Mouse (Mus musculus): ENCODE measurements at regions not wholly inside any gene's neighbourhood (a gene's known extent, or its start where the extent isn't known, plus 50 kb on each side); places are given as distances from the start of the nearest gene placed in this dataset.
A peak's percentile ranks its signal among the peaks of the same experiment; 100 is the strongest.
"Not testable (repeated sequence)": the region's sequence is repeated elsewhere in the genome, so short reads cannot be mapped to it uniquely, and the experiment has no call there.

DNA sequence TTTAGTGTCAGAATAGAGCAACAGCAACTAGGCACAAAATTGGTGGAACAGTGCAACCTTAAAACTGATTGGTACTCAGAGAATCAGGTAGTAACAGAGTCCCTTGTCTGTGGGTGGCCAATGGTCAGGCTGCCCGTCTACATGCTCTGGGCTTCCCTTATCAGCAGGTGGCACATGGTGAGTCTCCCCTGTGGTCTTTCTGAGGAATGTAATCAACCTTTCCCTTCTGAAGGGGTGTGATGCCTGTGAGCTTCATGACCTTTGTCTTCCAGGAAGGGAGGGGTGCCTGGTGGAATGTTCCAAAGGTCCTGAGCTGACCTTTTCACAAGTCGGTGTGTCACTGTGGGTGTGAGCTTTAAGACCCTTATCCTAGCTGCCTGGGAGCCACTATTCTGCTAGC is 438.4 kb downstream of the Rfpl4b start:
- Histone ChIP-seq H3K27ac (ENCODE audit: low read length) (no peak overlapping the region), H3K27me3 (ENCODE audit: control insufficient read depth, insufficient read depth, low read depth, low read length) (no peaks in the 10 kb centered on the region), H3K9me3 (ENCODE audit: control insufficient read depth, low read length) (no peaks in the 10 kb centered on the region), H3K9ac (ENCODE audit: low read length) (no peak overlapping the region), H3K4me1 (replicated peaks; ENCODE audit: control insufficient read depth, insufficient read depth, low read length) (no peaks in the 10 kb centered on the region), H3K36me3 (ENCODE audit: control insufficient read depth, insufficient read depth, low read length) (no peaks in the 10 kb centered on the region), H3K4me3 (ENCODE audit: low read length) (no peak overlapping the region), H3K4me2 (ENCODE audit: low read depth, low read length) (no peak overlapping the region)
- ATAC-seq (ENCODE audit: low read depth): no peak
- WGBS: 30% methylated on average over 2 of the region's 2 CpGs

DNA sequence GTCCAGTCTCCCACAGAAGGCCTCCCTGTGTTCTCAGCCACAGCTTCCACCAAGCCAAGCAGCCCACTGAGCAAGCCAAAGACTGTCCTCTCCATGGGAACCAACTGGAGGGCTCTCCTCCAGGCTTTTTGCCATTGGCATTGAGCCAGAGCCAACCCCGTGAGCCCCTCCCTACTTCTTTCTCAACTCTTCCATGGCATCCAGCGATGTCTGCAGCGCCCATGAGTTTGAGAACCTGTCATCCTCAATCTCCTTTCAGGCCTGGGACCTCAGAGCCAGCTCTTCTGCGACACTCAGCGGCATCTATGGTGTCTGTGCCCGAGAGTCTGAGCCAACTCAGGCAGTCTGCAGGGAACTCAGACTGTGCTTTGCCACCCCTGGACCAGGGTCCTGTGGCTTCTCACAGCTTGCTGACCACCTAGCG is 439.7 kb downstream of the Rfpl4b start:
- no peak overlapping the region for H3K9ac ChIP-seq (ENCODE audit: low read length)
- peak; percentile 38; the same call in 1 of the 2 replicates for ATAC-seq (ENCODE audit: low read depth)
- no peaks in the 10 kb centered on the region for H3K36me3 ChIP-seq (ENCODE audit: control insufficient read depth, insufficient read depth, low read length)
- WGBS: 75% methylated on average over 7 of the region's 7 CpGs
- no peaks in the 10 kb centered on the region for H3K27me3 ChIP-seq (ENCODE audit: control insufficient read depth, insufficient read depth, low read depth, low read length)
- H3K4me2 ChIP-seq (ENCODE audit: low read depth, low read length): no peak overlapping the region
- H3K4me3 ChIP-seq (ENCODE audit: low read length): no peak overlapping the region
- no peaks in the 10 kb centered on the region for H3K9me3 ChIP-seq (ENCODE audit: control insufficient read depth, low read length)
- H3K4me1 ChIP-seq (replicated peaks; ENCODE audit: control insufficient read depth, insufficient read depth, low read length): no peaks in the 10 kb centered on the region
- no peak overlapping the region for H3K27ac ChIP-seq (ENCODE audit: low read length)

DNA sequence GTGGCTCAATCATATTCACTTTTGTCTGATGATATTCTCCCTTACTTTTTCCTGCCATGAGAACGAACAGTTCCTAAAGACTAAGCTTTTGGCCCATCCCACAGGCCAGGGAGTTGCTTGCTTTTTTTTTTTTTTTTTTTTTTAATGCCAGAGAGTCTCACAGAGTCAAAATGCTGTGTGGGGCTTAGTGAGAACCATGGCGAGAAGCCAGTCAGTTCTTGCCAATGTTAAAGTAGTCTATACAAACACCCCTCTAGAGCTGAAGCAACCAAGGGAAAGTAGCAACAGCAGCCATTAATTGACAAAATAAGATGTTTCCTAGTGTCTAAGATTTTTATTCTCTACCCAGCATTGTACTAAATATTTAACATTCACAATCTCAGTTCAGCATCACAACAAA is 441.2 kb downstream of the Rfpl4b start:
- ATAC-seq (ENCODE audit: low read depth): peak; percentile 68; the same call in 1 of the 2 replicates
- WGBS: 59% methylated on average over 2 of the region's 2 CpGs
- no peaks in the 10 kb centered on the region for H3K9me3 ChIP-seq (ENCODE audit: control insufficient read depth, low read length)

DNA sequence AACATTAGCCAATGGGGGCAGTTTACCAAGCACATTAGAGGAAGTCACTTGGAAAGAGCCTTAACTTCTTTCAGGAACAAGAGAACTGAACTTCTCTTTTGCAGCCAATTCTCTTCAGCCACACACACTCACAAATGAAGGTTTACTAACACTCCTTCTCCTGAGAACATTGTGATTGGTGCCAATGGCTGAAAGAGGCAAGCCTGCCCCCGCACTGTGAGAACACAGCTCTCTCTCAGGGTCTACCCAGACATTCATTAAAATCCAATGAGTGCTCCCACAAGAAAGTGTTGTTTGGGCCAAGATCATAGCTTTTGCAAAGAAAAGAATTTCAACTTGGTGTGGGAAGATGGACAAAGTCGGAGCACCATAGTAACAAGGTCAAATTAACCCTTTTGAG is 454.8 kb downstream of the Rfpl4b start:
- 68% methylated on average over 2 of the region's 2 CpGs for WGBS
- ATAC-seq (ENCODE audit: low read depth): no peak
- Histone ChIP-seq H3K4me3 (ENCODE audit: low read length) (no peak overlapping the region), H3K27me3 (ENCODE audit: control insufficient read depth, insufficient read depth, low read depth, low read length) (no peaks in the 10 kb centered on the region), H3K9me3 (ENCODE audit: control insufficient read depth, low read length) (no peaks in the 10 kb centered on the region), H3K4me2 (ENCODE audit: low read depth, low read length) (no peak overlapping the region), H3K4me1 (replicated peaks; ENCODE audit: control insufficient read depth, insufficient read depth, low read length) (no peaks in the 10 kb centered on the region), H3K36me3 (ENCODE audit: control insufficient read depth, insufficient read depth, low read length) (no peaks in the 10 kb centered on the region), H3K27ac (ENCODE audit: low read length) (no peak overlapping the region), H3K9ac (ENCODE audit: low read length) (no peak overlapping the region)

More for the DNA sequence above, 441.2 kb downstream of the Rfpl4b start:
- no peaks in the 10 kb centered on the region for H3K36me3 ChIP-seq (ENCODE audit: control insufficient read depth, insufficient read depth, low read length)
- no peak overlapping the region for H3K27ac ChIP-seq (ENCODE audit: low read length)
- H3K4me1 ChIP-seq (replicated peaks; ENCODE audit: control insufficient read depth, insufficient read depth, low read length): no peaks in the 10 kb centered on the region
- H3K27me3 ChIP-seq (ENCODE audit: control insufficient read depth, insufficient read depth, low read depth, low read length): no peaks in the 10 kb centered on the region
- no peak overlapping the region for H3K4me3 ChIP-seq (ENCODE audit: low read length)
- H3K4me2 ChIP-seq (ENCODE audit: low read depth, low read length): no peak overlapping the region
- no peak overlapping the region for H3K9ac ChIP-seq (ENCODE audit: low read length)

DNA sequence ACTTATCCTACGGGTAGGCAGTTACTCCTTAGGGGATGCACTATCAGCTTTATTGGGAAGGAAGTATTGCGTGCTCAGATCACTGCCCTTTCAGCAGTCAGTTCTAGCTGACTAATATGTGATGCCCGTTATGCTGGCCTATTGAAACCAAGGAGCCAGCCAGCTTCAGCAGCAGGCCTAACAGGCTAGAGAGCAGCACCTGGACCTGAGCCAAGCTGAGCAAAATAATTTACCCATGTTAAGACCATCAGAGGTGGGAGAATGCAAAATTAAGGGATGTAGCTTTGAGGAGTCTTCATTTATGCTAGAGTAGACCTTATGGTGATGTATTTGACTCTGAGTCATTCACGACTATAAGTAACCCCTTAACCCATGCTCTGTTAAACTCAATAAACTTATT is 456.7 kb downstream of the Rfpl4b start:
- H3K27me3 ChIP-seq (ENCODE audit: control insufficient read depth, insufficient read depth, low read depth, low read length): no peaks in the 10 kb centered on the region
- H3K4me3 ChIP-seq (ENCODE audit: low read length): no peak overlapping the region
- WGBS: 79% methylated on average over 4 of the region's 4 CpGs
- no peak overlapping the region for H3K9ac ChIP-seq (ENCODE audit: low read length)
- ATAC-seq (ENCODE audit: low read depth): no peak
- no peak overlapping the region for H3K27ac ChIP-seq (ENCODE audit: low read length)
- no peak overlapping the region for H3K4me2 ChIP-seq (ENCODE audit: low read depth, low read length)
- no peaks in the 10 kb centered on the region for H3K36me3 ChIP-seq (ENCODE audit: control insufficient read depth, insufficient read depth, low read length)
- no peaks in the 10 kb centered on the region for H3K9me3 ChIP-seq (ENCODE audit: control insufficient read depth, low read length)
- no peaks in the 10 kb centered on the region for H3K4me1 ChIP-seq (replicated peaks; ENCODE audit: control insufficient read depth, insufficient read depth, low read length)

DNA sequence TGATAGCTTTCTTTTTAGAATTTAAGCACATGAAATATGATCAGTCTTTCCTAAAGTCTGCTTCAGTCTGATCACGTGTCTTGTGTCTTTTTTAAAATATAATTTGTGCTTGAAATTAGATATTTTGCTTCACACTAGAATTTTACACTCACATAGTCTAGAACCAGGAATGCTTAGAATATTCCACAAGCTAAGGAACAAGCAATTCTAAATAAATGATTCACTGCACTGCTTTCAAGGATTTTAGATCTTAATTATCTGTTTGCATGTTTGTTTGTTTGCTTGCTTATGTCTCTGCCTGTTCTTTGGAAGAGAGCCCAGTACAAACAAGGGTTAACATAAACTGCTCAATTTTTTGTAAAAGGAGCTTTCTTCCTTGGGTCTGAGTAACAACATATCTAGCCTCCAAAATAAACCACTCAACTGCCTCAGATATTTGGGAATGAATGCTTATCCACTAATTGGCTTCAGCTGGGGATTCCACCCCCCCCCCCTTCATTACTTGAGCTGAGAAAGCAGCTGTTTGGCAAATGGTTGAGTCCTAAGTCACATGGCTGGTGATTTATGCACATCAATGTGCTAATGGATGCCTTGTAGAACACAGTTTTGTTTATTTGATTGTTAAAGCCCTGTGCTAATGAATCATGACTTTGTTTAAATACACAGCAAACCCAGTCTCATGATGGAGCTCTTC is 463.9 kb downstream of the Rfpl4b start:
- ATAC-seq (ENCODE audit: low read depth): no peak

DNA sequence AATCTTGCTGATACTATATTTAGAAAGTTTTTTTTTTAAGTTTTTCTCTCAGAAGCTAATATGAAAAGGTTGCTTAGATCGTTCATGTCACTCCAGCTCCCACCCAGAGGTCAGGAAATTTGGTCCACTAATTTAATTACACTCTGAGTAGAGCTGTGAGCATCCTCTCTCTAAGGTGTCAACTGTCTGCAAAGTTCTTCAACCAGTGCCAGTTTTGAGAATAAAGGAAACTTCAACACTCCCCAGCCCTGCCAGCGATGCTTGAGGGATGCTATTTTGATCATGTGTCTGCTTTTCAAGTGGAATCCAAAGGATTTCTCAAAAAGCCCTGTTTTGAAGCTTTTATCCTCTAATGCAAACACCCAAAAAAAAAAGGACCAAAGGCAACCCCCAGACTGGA is 467.6 kb downstream of the Rfpl4b start:
- Histone ChIP-seq H3K9ac (ENCODE audit: low read length) (no peak overlapping the region), H3K4me3 (ENCODE audit: low read length) (no peak overlapping the region), H3K9me3 (ENCODE audit: control insufficient read depth, low read length) (no peaks in the 10 kb centered on the region), H3K27ac (ENCODE audit: low read length) (no peak overlapping the region), H3K27me3 (ENCODE audit: control insufficient read depth, insufficient read depth, low read depth, low read length) (no peaks in the 10 kb centered on the region), H3K36me3 (ENCODE audit: control insufficient read depth, insufficient read depth, low read length) (no peaks in the 10 kb centered on the region), H3K4me2 (ENCODE audit: low read depth, low read length) (no peak overlapping the region), H3K4me1 (replicated peaks; ENCODE audit: control insufficient read depth, insufficient read depth, low read length) (no peaks in the 10 kb centered on the region)
- WGBS: 54% methylated on average over 2 of the region's 2 CpGs
- ATAC-seq (ENCODE audit: low read depth): no peak

More for the DNA sequence above, 463.9 kb downstream of the Rfpl4b start:
- 41% methylated on average over 1 of the region's 1 CpGs for WGBS
- Histone ChIP-seq H3K4me1 (replicated peaks; ENCODE audit: control insufficient read depth, insufficient read depth, low read length) (no peaks in the 10 kb centered on the region), H3K9ac (ENCODE audit: low read length) (no peak overlapping the region), H3K9me3 (ENCODE audit: control insufficient read depth, low read length) (no peaks in the 10 kb centered on the region), H3K27me3 (ENCODE audit: control insufficient read depth, insufficient read depth, low read depth, low read length) (no peaks in the 10 kb centered on the region), H3K36me3 (ENCODE audit: control insufficient read depth, insufficient read depth, low read length) (no peaks in the 10 kb centered on the region), H3K27ac (ENCODE audit: low read length) (no peak overlapping the region), H3K4me2 (ENCODE audit: low read depth, low read length) (no peak overlapping the region), H3K4me3 (ENCODE audit: low read length) (no peak overlapping the region)

DNA sequence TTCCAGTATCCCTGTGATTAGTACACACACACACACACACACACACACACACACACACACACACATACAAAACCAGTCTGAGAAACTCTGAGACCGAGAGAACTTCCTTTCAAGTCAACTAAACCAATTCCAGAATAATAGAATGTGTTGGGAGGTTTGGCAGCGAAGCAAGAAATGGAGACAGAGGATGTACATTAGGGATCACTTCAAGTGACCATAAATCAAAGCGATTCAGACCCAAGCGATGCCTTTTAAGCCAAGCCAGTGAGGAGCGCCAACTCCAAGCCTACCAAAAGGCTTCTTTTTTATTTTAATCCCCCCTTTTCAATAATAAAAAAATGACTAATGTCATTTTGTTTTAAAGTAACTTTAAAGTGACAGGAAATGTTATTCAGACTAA is 468.1 kb downstream of the Rfpl4b start:
- 43% methylated on average over 5 of the region's 5 CpGs for WGBS
- H3K4me2 ChIP-seq (ENCODE audit: low read depth, low read length): no peak overlapping the region
- H3K9me3 ChIP-seq (ENCODE audit: control insufficient read depth, low read length): no peaks in the 10 kb centered on the region

DNA sequence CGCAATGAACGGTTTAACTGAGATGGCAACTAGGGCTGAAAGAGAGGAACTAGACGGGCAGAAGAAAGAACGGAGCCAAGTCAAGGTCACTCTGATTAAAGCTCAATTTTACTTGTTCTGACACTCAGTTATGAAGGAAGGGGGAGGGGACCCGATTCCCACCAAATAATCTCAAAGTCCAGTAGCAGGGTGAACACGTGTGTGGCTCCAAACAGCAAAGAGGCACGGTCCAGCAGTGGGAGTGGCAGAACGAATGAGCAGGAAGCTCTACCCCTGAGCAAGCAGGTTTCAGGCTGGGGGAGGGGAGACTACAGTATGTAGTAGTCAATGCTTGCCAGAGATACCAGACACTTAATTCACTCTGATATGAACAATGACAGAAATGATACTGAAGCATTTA is 474.6 kb downstream of the Rfpl4b start:
- not testable (repeated sequence) for H3K9ac ChIP-seq (ENCODE audit: low read length); H3K4me2 ChIP-seq (ENCODE audit: low read depth, low read length); ATAC-seq (ENCODE audit: low read depth)

More for the DNA sequence above, 468.1 kb downstream of the Rfpl4b start:
- Histone ChIP-seq H3K4me3 (ENCODE audit: low read length) (no peak overlapping the region), H3K27ac (ENCODE audit: low read length) (no peak overlapping the region), H3K9ac (ENCODE audit: low read length) (no peak overlapping the region), H3K27me3 (ENCODE audit: control insufficient read depth, insufficient read depth, low read depth, low read length) (no peaks in the 10 kb centered on the region), H3K36me3 (ENCODE audit: control insufficient read depth, insufficient read depth, low read length) (no peaks in the 10 kb centered on the region), H3K4me1 (replicated peaks; ENCODE audit: control insufficient read depth, insufficient read depth, low read length) (no peaks in the 10 kb centered on the region)
- ATAC-seq (ENCODE audit: low read depth): peak; percentile 52; the same call in 1 of the 2 replicates

More for the DNA sequence above, 474.6 kb downstream of the Rfpl4b start:
- not testable (repeated sequence) for H3K36me3 ChIP-seq (ENCODE audit: control insufficient read depth, insufficient read depth, low read length); H3K4me1 ChIP-seq (replicated peaks; ENCODE audit: control insufficient read depth, insufficient read depth, low read length); H3K27ac ChIP-seq (ENCODE audit: low read length); H3K4me3 ChIP-seq (ENCODE audit: low read length); H3K27me3 ChIP-seq (ENCODE audit: control insufficient read depth, insufficient read depth, low read depth, low read length); H3K9me3 ChIP-seq (ENCODE audit: control insufficient read depth, low read length)
- 38% methylated on average over 8 of the region's 8 CpGs for WGBS

Measured in lung, embryonic 16.5 days (tissue).